Mouse (Mus musculus): Measurements from ENCODE around the gene Tmem247. TPM values are rescaled to one million over a fixed set of nuclear protein-coding genes. Genes with fewer than 3 reads are reported as not detected.

Tmem247 gene
- total RNA-seq, 2 experiments from 2014 or later: not detected

Other genes starting within 250 kb of the Tmem247 start
- 10 to 100 TPM; 90.1 to 93.8 TPM for gene Epas1, start 163.6 kb upstream of the Tmem247 start, total RNA-seq (2021)
- not detected for gene Atp6v1e2, start 30.5 kb downstream of the Tmem247 start, total RNA-seq (2021)
- gene Rhoq, start 45.7 kb downstream of the Tmem247 start, total RNA-seq (2021): 10 to 100 TPM; 32.2 to 32.3 TPM
- 10 to 100 TPM; 16.6 to 16.9 TPM for gene Pigf, start 108.1 kb downstream of the Tmem247 start, total RNA-seq (2021)
- 10 to 100 TPM; 58.6 to 61.3 TPM for gene Cript, start 108.2 kb downstream of the Tmem247 start, total RNA-seq (2021)
- 10 to 100 TPM; 74.9 to 79.7 TPM for gene Socs5, start 190.3 kb downstream of the Tmem247 start, total RNA-seq (2021)